In genomic region chr2:120985241-120985640, GRCm38 (mm10) we compare ENCODE assay signal across 17 mouse cellular contexts. TPM values are rescaled to one million over a fixed set of nuclear protein-coding genes. Genes with fewer than 3 reads are reported as not detected.
DNase-seq lines count a peak whose midpoint lies in the region; TF ChIP-seq lines count a peak whose summit lies in the region.
"Had no signal": no experiment of that assay in that cellular context is flagged by ENCODE, and none has a peak within 500 bp of the region (broad histone marks: within the 10 kb centered on the region; RNA-seq: fewer than 3 reads in every experiment).

No protein-coding gene starts in this region.

- intact Hi-C loops in heart, postnatal 36 days (cut with DNase I), result no loop called here
- intact Hi-C loops in gastrocnemius, postnatal 36 days (cut with DNase I), result no loop called here

- H3K27me3 ChIP-seq in thymus, adult 2 months (ENCODE audit: control insufficient read depth, insufficient read depth, low read length), result no peaks in the 10 kb centered on the region
- H3K27me3 ChIP-seq in splenic B cell, adult 2 months (ENCODE audit: control insufficient read depth, insufficient read depth, low read length, poor library complexity, severe bottlenecking), result no peaks in the 10 kb centered on the region
- H3K27me3 ChIP-seq: heart, embryonic 12.5 days; hindbrain, embryonic 12.5 days; limb, embryonic 15.5 days; megakaryocyte, embryonic 14.5 days had no signal

- no peaks in the 10 kb centered on the region; the same call in 1 of the 2 replicates for H3K36me3 ChIP-seq in thymus, adult 2 months (ENCODE audit: control insufficient read depth, insufficient read depth, low read length)
- peaks cover 12% of the 10 kb centered on the region for H3K36me3 ChIP-seq in splenic B cell, adult 2 months (ENCODE audit: control insufficient read depth, insufficient read depth, low read length, poor library complexity, severe bottlenecking)
- H3K36me3 ChIP-seq: heart, embryonic 12.5 days; hindbrain, embryonic 12.5 days; limb, embryonic 15.5 days had no signal

- TF ChIP-seq POLR2A in thymus, adult 2 months (IDR thresholded peaks at IDR 0.05; ENCODE audit: control insufficient read depth, extremely low read depth, insufficient read depth, low read length, poor library complexity), result no peak

- no peak overlapping the region for H3K27ac ChIP-seq in thymus, adult 2 months (ENCODE audit: control insufficient read depth, insufficient read depth, low read length)
- H3K27ac ChIP-seq: hindbrain, embryonic 12.5 days; kidney, postnatal 0 days; limb, embryonic 15.5 days had no signal

- H3K4me1 ChIP-seq in thymus, adult 2 months (replicated peaks; ENCODE audit: control insufficient read depth, insufficient read depth, low read length), result no peaks in the 10 kb centered on the region
- H3K4me1 ChIP-seq: heart, embryonic 12.5 days; hindbrain, embryonic 12.5 days; limb, embryonic 15.5 days had no signal

- DNase-seq in heart, adult 11 months, result peak; percentile 36
- DNase-seq in heart, postnatal 36 days, result no peak
- peak; percentile 22 for DNase-seq in thymus, adult 2 months
- DNase-seq in thymus, postnatal 0 days (ENCODE audit: low spot score), result no peak
- peak; percentile 73 for DNase-seq in ZHBTc4 (ENCODE audit: low read depth, low spot score)
- DNase-seq in splenic B cell, adult 2 months (ENCODE audit: low read depth, low spot score), result peak; percentile 38
- no peak for DNase-seq in gastrocnemius, postnatal 36 days
- DNase-seq in kidney, adult 11 months, result no peak
- DNase-seq: adrenal gland, adult 2 months had no signal

- no peak for TF ChIP-seq CTCF in thymus, adult 2 months (IDR thresholded peaks at IDR 0.05; ENCODE audit: borderline replicate concordance, control insufficient read depth, extremely low read depth, insufficient read depth, low read length, poor library complexity)

- H3K4me3 ChIP-seq in thymus, adult 2 months (ENCODE audit: control insufficient read depth, insufficient read depth, low read length), result no peak overlapping the region
- H3K4me3 ChIP-seq: heart, embryonic 12.5 days; hindbrain, embryonic 12.5 days; limb, embryonic 15.5 days; megakaryocyte, embryonic 14.5 days; myocyte had no signal

- WGBS in thymus, adult 2 months, result 100% methylated on average over 1 of the region's 1 CpGs

RNA-seq across cellular contexts. Expression of gene Tmem62, which starts 8.4 kb away (rescaled TPM):
- 1 to 10 TPM; 4.4 to 4.9 TPM for total RNA-seq in heart, postnatal 36 days (2021)
- polyA plus RNA-seq in thymus, adult 2 months (2012; rRNA removed), result 8.0 and 8.8 TPM in 2 replicates
- 3.0 and 4.7 TPM in 2 replicates for polyA plus RNA-seq in thymus, postnatal 0 days (2015; fragmentation: Nextera tagmentation; extraction: Ambion mirVana)
- 1 to 10 TPM; 2.4 to 4.1 TPM for total RNA-seq in gastrocnemius, postnatal 36 days (2021)

RNA-seq across cellular contexts. Expression of gene Ubr1, which starts 14.7 kb away (rescaled TPM):
- 10 to 100 TPM; 22.6 to 23.5 TPM for total RNA-seq in heart, postnatal 36 days (2021)
- 58.0 and 60.3 TPM in 2 replicates for polyA plus RNA-seq in thymus, adult 2 months (2012; rRNA removed)
- 23.1 and 28.6 TPM in 2 replicates for polyA plus RNA-seq in thymus, postnatal 0 days (2015; fragmentation: Nextera tagmentation; extraction: Ambion mirVana)
- 10 to 100 TPM; 20.1 to 26.0 TPM for total RNA-seq in gastrocnemius, postnatal 36 days (2021)

RNA-seq across cellular contexts. Expression of gene Ccndbp1, which starts 23.0 kb away (rescaled TPM):
- 10 to 100 TPM; 29.9 to 33.8 TPM for total RNA-seq in heart, postnatal 36 days (2021)
- polyA plus RNA-seq in thymus, adult 2 months (2012; rRNA removed), result 51.0 and 54.0 TPM in 2 replicates
- 81.1 and 85.9 TPM in 2 replicates for polyA plus RNA-seq in thymus, postnatal 0 days (2015; fragmentation: Nextera tagmentation; extraction: Ambion mirVana)
- 10 to 100 TPM; 16.5 to 19.3 TPM for total RNA-seq in gastrocnemius, postnatal 36 days (2021)

RNA-seq across cellular contexts. Expression of gene Epb42, which starts 51.6 kb away (rescaled TPM):
- total RNA-seq in heart, postnatal 36 days (2021), result under 1 TPM; 0.11 to 0.46 TPM
- 0.87 and 0.88 TPM in 2 replicates for polyA plus RNA-seq in thymus, adult 2 months (2012; rRNA removed)
- polyA plus RNA-seq in thymus, postnatal 0 days (2015; fragmentation: Nextera tagmentation; extraction: Ambion mirVana), result 0.30 and 0.46 TPM in 2 replicates
- total RNA-seq in gastrocnemius, postnatal 36 days (2021), result not detected
- total RNA-seq: ES-E14; layer of hippocampus, postnatal 25 days had no signal
- polyA plus RNA-seq: adrenal gland, adult 2 months; myocyte had no signal

Comparison
In these comparisons a context has a peak if more than half of its experiments do, and no peak if none do; other contexts are left out.
1. DNase-seq: peak in heart, adult 11 months (single experiment), thymus, adult 2 months (single experiment), ZHBTc4 (single experiment) and splenic B cell, adult 2 months (single experiment); none in heart, postnatal 36 days (0 of 2), thymus, postnatal 0 days (single experiment), gastrocnemius, postnatal 36 days (0 of 2) and kidney, adult 11 months (single experiment).